Mouse (Mus musculus) kidney, adult 11 months (tissue): Measurements from ENCODE around the gene Vmn1r166.
"Not testable (repeated sequence)": the region's sequence is repeated elsewhere in the genome, so short reads cannot be mapped to it uniquely, and the experiment has no call there.

Experiments used
- DNase-seq: peaks from one replicate; pipeline ENCODE4 v3.0.0; 2022

Gene Vmn1r166

GRCm38 (mm10) chr7:23251582-23251981 lies at the start of gene Vmn1r166:
TSS of gene Vmn1r166 (minus strand) at chr7:23251682.
- not testable (repeated sequence) for DNase-seq

GRCm38 (mm10) chr7:23300892-23301291 lies 49.4 kb upstream of the Vmn1r166 start, which contains the start of gene Nlrp4e:
TSS of gene Nlrp4e (plus strand) at chr7:23301192.
- not testable (repeated sequence) for DNase-seq

- DNase-seq: not testable (repeated sequence)
These were observed 27.3 kb upstream of the Vmn1r166 start, which contains the start of gene Gm6902 for GRCm38 (mm10) chr7:23278800-23279199. TSS of gene Gm6902 (minus strand) at chr7:23278900.

- not testable (repeated sequence) for DNase-seq
These were observed 34.5 kb downstream of the Vmn1r166 start, which contains the start of gene Vmn1r165 for GRCm38 (mm10) chr7:23217032-23217431. TSS of gene Vmn1r165 (plus strand) at chr7:23217332.
